Mouse (Mus musculus) heart, adult 18-20 months (tissue): Measurements from ENCODE around the gene Dctpp1. TPM values are rescaled to one million over a fixed set of nuclear protein-coding genes. Genes with fewer than 3 reads are reported as not detected.

Source experiments
- DNase-seq, 2 experiments: peaks; one replicate each; pipeline ENCODE4 v3.0.0; 2021 to 2022; ENCODE audit warnings: mixed read lengths in 1 of 2
- total RNA-seq, 2 experiments: library from RNA; stranded (reverse); gene quantifications; 2 replicates each; pipeline ENCODE4 v1.2.3; 2021

Dctpp1 gene
- total RNA-seq, 2 experiments from 2014 or later: 40.3 to 42.0 TPM

DNA sequence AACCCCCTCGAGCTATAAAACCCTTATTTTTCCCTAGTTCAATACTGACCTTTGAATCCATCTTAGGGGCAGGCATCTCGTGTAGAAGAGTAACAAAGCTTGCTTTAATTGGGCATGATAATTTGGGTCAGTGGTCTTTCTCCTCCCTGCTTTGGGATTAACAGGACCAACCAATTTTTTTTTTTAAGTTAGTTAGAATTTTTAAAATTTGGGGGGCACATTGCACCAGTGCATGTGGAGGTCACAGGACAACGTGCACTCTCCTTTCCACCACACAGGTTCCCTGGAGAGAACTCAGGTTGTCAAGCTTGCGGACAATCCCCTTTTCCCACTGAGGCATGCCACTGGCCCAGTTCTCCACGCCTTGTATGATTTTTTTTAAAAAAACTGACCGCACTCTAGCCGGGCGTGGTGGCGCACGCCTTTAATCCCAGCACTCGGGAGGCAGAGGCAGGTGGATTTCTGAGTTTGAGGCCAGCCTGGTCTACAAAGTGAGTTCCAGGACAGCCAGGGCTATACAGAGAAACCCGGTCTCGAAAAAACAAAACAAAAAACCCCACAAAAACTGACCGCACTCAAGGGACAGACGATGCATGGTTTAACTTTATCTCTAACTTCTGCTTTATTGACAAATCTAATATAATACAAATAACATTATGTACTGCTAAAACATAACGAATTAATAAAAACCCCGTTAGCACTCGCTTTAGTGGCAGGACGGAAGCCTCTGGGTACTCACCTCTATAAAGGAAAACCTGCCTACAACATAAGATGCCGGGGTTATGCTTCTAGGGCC lies 28.5 kb downstream of the Dctpp1 start:
- no peak for DNase-seq

DNA sequence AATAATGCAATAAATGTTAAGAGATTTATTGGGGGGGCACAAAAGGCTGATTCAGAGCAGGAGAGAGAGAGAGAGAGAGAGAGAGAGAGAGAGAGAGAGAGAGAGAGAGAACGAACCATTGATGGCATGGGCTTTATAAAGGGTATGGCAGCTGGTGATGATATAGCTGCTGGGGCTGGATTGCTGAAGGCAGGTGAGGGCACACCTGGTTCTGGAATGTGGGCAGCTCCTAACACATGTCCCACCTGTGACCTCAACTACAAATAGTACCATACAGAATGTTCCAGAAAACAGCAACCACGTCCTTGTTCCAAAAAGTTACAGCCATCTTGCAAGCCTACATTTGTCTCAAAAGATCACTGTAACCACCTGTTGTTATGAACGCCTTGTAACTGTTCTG lies 29.1 kb downstream of the Dctpp1 start:
- DNase-seq: no peak

DNA sequence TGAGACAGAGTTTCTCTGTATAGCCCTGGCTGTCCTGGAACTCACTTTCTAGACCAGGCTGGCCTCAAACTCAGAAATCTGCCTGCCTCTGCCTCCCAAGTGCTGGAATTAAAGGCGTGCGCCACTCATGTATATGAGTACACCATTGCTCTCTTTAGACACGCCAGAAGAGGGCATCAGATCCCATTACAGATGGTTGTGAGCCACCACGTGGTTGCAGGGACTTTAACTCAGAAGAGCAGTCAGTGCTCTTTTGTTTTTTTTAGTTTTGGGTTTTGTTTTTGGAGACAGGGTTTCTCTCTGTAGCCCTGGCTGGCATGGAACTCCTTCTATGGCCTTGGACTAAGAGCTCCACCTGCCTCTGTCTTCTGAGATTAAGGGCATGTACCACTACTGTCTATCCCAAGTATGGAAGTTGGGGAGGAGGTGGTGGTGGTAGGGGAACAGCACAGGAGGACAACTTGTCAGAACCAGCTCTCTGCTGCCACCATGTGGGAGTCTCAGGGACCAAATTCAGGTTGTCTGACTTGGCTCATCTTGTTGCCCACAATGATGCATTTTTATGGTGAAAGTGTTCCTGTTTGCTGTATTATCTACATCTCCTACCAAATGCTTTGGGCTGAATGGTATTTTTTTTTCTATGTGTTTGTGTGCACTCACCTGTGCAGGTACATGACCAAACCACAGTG lies 31.8 kb downstream of the Dctpp1 start:
- peak; percentile 74 to 87 for DNase-seq

DNA sequence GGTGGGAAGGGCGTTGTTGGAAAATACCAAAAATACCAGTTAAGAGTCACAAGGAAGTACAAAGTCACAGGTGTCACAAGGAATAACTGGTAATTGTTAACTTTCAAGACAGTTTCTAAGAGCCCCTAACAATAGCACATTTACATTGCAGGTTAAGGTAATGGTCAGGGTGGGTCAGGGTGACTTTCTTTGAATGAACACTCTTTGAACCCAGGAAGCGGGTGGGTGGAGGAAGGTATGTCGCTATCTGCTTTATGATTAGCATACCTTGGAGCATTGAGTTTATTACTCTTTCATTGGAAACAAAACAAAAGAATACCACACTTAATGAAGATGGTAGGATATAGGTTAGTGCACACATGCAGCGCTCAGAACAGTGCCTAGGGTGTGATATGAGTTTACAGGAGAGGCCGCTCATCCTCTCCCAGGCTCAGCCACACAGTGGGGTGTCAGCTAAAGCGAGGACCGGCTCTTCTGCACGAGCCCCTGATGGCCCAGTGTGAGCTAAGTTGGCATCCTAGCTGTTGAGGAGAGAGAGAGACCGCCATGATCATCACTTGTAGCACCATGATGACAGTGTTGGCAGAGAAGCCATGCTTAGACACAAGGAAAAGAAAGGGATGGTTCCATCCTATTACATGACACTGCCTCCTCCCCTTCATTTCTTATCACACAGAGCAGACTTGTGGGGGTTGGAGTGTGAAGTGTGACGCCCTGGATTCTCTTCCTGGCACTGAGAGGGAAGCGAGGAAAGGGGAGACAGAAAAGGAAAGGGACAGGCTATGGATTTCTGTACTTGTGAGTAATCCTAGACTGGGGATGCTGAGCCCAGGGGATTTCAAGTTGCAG lies 35.1 kb downstream of the Dctpp1 start:
- DNase-seq: no peak

DNA sequence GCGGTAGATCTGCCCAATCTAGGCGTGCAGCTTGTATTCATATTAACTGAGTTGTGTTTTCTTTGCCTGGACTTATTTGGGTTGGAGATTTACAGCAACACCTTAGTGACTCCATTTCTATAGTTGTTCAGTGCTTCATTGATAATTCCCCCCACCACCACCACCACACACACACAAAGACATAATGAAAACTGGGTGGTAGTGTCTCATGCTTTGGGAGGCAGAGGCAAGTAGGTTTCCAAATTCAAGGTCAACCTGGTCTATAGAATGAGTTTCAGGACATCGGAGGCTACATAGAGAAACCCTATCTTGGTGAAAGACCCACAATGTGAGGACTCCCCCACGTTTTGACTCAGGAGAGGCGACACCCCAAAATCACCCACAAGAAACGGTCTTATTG lies 35.9 kb downstream of the Dctpp1 start:
- no peak for DNase-seq

DNA sequence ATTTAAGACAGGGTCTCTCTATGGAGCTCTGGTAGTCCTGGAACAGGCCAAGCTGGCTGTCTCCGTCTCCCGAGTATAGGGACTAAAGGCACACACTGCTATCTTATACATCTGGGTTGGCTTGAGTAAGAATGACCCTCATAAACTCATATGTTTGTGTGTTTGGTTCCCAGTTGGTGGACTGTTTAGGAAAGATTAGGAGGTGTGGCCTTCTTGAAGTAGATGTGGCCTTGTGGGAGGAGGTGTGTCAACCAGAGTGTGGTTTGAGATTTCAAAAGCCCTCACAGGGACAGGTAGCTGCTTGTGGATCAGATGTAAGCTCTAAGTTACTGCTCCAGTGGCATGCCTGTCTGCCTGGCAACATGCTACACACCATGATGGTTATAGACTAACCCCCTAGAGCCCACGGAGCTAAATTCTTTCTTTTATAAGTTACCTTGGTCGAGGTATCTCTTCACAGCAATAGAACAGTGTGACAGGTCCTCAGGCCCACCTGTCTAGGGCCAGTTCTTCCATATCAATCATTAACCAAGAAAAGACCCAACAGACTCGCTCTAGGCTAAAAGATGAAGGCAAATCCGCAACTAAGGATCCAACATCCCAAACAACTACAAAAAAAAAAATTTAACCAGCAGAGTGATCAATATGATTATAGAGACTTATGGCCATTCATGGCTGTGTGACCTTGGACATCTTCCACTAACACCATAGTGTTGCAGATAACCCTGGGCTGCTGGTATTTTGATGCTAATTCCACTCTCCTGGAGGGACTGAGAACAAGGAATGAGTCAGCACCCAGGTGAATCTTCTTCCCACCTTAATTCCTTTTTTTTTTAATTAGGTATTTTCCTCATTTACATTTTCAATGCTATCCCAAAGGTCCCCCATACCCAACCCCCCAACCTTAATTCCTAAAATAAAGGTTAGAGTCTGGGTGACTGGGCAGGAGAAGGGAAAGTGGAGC lies 36.7 kb downstream of the Dctpp1 start:
- DNase-seq: no peak

DNA sequence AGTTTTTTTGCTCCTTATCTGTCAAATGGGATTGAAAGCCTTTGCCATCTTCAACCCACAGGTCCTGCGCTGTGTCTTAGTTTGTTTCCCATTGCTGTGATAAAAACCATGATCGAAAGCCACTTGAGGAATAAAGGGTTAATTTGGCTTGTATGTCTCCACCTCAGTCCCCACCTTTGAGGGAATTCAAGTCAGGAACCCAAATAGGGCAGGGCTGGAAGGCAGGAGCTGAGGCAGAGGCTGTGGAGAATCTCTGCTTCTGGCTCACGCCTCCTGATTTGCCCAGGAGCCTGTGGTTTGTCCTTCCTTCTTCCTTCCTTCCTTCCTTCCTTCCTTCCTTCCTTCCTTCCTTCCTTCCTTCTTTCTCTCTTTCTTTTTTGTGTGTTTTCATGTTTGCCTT lies 37.4 kb downstream of the Dctpp1 start:
- no peak for DNase-seq

DNA sequence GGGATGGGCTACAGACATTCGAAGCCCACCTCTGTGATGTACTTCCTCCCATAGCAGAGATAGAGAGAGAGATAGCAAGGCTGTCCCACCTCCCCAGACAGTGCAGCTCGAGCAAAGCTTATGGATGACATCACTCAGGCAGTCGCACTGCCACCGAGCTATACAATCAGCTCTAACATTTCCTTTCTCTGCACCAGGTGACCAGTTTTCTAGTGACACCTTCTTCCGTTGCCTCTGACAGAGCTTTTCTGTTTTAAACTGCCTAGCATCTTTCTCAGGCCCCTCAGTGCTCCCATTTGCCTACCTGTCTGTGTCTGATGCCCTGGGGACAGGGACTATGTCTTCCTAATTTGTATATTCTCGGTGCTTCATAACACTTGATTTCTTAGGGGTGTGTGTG lies 40.1 kb downstream of the Dctpp1 start:
- DNase-seq: no peak

DNA sequence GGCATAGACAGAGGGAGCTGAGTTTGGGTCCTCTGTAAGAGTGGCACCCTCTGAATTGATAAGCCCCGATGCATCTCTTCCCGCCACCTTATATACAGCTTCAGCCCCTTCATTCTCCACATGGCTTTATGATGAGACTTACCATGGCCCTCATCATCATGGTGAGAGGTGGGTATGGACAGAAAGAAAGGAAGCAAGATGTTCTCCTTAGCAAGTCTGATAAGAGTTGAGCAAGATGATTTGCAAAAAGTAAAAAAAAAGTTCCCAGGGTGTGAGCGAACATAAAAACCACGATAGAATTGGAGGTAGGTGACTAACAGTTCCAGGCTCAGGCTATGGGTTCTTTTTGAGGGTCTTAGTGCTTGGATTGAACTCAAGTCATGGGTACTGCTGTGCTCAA lies 41.8 kb downstream of the Dctpp1 start:
- DNase-seq: no peak

DNA sequence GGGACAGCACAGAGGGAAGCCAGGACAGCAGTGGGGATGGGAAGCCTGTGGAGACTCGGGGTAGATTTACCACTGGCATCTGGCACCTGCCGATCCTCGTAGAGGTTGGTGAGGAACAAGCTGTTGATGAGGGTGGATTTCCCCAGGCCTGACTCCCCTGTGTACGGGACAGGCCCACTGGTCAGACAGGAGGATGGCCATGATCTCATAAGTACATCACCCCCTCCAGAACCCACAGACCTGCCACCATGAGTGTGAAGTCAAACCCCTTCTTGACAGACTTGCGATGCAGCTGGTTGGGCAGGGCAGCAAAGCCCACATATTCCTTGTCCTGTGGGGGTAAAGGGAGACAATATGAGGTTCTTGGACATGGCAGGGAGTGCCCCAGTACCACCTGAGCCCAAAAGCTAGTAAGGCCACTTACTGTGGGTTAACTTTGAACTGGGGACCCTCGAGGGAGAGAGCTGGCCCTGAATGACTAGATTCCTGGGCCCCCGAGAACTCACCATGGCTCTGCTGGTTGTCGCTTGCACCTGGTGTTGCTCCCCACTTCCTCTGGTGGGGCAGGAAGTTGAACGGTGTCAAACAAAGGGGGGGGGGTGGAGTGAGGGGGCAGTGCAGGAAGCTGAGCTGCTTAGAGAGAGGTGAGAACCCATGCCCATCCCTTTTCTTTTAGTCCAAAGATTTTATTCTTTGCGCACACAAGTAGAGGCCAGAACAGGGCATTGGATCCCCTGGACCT lies 42.4 kb downstream of the Dctpp1 start:
- no peak for DNase-seq

DNA sequence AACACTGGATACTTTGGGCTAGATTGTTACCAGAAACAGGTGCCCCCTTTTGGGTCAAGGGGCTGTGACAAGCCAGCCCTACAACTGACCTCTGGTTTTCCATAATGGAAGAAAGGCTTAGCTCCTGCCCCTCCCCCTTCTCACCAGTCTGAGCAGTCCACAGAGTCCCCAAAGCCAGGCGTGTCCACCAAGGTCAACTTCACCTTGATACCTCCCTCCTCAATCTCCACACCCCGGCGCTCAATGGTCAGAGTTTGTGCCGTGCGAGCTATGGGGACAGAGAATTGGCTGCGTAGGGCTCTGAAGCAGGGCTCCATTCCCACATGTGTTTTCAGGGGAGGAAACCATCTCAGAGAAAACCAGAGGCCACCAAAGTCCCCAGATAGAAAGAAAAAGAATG lies 43.0 kb downstream of the Dctpp1 start:
- DNase-seq: no peak

DNA sequence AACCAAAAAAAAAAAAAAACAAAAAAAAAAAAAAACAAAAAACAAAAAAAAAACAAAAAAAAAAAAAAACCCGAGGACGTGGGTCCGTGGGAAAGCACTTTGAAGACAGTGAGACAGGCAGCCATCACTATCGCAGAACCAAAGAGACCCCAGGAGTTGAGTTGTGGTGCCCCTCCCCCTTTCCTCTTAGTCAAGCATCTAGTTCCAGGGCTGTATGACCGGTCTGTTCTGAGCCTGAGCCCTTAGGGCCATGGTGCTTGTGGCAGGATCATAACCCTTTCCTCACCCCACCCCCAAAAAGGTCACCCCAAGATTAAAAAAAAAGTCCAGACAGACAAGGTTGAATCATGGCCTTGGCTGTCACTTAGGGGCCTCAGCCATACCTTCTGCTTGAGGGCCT lies 44.2 kb downstream of the Dctpp1 start:
- no peak for DNase-seq

DNA sequence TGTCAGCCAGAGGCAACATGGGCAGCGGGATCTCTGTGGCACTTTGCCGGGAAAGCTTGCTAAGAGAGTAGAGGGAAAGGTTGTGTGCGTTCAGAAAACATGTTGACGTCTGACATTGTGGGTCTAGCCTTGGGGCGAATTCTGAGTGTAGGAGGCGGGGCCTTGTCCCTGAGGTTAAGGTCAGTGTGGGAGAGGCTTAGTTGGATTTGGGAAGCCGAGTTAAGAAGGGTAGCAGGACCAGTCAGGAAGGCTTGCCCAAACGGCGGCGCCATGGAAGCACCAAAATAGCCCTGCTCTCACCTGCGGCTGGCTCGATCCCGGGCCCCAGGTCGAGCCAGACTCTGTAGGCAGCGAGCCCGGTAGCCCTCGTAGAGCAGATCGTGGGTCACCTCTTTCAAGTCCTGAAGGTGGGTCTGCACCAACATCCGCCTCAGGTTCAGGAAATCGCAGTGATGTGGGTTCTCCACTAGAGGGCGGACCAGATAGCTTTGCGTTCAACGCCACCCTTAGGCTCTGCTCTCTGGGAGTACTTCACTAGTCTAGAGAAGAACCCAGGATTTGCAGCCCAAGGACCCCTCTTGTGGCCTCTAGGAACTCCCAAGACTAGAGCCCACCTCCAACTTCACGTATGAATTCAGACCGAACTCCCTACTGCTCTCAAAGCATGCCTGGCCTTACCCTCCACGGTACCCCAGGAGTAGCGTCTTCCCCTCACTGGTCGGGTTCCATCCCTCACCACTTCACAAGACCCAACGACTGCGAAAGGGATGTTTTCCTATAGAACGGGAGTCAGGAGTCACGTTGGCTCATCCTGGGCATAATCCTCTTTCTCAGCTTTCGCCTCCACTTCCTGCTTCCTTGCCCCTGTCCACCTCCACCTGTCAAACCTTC lies 45.3 kb downstream of the Dctpp1 start:
- peak; percentile 72 to 81 for DNase-seq

DNA sequence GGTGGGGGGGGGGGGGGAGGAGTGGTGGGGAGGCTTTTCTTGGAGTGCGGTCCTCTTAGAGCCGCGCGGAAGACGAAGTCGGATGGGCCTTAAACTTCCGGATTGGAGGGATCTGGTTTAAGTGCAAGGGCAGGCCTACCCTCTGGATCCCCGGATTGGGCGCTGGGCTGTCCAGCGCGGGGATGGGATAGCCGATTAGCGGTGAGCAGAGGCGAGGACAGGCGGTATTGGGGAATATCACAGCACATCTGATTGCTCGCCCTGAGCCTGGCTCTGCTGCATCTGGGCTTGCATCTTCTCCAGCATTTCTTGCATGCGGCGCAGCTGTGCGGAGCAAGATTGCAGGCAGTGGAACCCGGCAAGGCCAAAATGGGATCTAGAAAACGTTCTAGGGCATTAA lies 46.0 kb downstream of the Dctpp1 start:
- no peak for DNase-seq

DNA sequence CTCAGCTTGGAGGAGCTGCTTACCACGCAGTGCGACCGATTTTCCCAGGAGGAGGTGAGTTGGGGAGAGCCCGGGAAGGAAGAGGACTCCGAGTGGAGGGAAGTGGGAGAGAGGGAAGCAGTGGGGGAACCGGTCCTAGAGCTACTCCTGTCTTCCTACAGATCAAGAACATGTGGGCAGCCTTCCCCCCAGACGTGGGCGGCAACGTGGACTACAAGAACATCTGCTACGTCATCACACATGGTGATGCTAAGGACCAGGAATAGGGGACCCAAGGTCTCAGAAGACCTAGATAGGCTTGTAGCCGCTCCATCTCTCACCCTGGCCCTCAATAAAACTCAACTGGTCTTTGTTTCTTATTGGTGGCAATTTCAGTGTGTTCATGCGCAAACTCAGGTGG lies 46.6 kb downstream of the Dctpp1 start:
- DNase-seq: no peak

DNA sequence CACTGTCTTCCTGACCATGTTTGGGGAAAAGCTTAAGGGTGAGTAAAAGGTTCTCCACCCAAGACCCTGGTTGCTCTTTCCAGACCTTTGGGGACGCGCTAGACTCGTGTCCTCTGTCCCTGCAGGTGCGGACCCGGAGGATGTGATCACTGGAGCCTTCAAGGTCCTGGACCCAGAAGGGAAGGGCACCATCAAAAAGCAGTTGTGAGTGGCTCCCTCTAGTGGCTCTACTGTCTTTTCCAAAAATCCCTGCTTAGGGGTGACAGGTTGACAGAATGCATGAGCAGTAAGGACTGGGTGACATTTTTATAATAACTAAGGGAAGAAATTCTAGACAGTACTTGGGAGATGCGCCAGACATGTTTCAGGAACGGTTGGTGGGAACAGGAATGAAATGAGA lies 47.0 kb downstream of the Dctpp1 start:
- DNase-seq: peak in 1 of 2 experiments; percentile 66

DNA sequence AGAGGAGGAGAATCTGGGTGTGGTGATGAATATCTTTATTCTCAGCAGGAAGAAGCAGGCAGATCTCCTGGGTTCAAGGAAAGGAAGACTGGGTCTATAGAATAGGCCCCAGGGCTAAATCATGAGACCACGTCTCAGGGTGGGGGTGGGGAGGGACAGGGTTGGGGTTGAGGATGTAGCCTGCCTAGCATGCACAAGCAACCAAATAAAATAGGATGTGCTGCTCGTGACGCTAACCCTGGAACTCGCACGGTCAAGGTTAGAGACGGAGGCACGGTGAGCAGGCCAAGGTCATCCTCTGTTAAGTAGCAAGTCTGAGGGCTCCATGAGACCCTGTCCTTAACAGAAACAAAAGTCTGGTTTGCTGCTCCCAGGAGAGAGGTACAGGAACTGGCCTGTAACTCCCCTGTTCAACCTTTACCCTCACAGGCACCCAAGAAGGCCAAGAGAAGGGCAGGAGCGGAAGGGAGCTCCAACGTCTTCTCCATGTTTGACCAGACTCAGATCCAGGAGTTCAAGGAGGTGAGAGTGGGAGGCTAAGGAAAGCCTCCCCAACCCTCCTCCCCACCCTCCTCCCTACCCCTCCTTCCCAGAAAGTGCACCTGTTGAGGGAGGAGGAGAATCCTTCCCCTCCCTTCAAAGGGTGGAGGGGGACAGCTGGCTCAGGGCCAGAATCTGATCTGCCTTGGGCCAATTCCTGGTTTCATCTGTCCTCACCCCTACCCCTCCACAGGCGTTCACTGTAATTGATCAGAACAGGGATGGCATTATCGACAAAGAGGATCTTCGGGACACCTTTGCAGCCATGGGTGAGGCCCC lies 47.9 kb downstream of the Dctpp1 start:
- DNase-seq: no peak

DNA sequence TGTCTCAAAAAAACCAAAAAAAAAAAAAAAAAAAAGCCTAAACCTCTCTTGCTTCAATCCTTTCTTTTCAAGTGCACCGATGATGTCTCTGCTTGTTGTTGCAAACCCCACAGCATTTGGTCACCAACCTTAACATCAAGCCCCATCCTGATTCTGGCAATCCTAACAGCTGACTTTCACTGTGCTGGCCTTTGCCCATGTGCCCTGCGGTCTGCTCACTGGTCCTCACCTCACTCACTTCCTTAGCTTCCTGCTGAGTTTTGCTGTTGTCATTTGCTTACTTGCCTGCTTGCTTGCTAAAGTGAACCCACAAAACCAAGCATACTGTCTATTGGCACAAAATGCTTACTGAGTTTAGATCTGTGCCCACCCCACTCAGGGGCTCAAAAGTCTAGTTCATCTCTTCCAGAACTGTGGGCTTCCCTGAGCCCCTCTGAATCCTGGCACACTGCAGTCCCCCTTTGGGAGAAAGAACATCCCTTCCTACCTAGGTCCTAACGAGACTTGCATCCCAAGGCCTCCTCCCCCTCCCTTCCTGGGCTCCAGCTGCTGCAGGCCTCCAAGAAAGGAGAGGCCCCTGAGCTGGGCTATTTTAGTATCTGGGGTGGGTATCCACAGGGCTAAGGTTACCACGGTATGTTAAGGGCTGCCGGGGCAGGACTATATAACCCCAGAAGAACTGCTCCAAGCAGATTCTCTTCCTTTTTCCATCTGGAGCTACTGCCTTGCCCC lies 49.3 kb downstream of the Dctpp1 start:
- no peak for DNase-seq
